ENCODE assay signal across 25 mouse cellular contexts in the genomic region with DNA sequence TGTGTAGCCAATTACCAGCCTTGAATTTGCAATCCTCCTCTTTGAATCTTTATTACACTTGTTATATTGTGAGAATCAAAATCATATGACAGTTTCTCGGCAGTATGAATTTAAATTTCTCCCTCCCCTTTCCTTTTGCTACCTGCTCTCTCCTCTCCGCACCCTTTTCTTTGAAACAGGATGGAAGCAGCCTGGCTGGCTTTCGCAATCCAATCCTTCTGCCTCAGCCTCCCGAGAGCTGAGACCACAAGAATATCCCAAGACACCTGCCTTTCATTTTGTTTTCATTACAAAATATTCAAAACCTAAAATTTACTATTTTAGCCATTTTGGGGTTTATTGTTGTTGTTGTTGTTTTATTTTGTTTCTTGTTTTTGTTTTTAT. TPM values are rescaled to one million over a fixed set of nuclear protein-coding genes. Genes with fewer than 3 reads are reported as not detected.
A peak's percentile ranks its signal among the peaks of the same experiment; 100 is the strongest.
DNase-seq lines count a peak whose midpoint lies in the region; ATAC-seq and TF ChIP-seq lines count a peak whose summit lies in the region.
"Had no signal": no experiment of that assay in that cellular context is flagged by ENCODE, and none has a peak within 500 bp of the region (broad histone marks: within the 10 kb centered on the region; RNA-seq: fewer than 3 reads in every experiment).

No protein-coding gene starts in this region.

- TF ChIP-seq POLR2A in ES-Bruce4 (IDR thresholded peaks at IDR 0.05; ENCODE audit: insufficient read depth, low read length): no peak
- no peak for TF ChIP-seq POLR2A in myocyte (IDR thresholded peaks at IDR 0.05; ENCODE audit: insufficient read length, low read depth)

- H3K79me2 ChIP-seq in myocyte (ENCODE audit: control insufficient read depth, insufficient read depth): no peaks in the 10 kb centered on the region

- H3ac ChIP-seq in myocyte (ENCODE audit: control insufficient read depth, insufficient read length): no peak overlapping the region

- DNase-seq in gastrocnemius, adult 2 months: no peak
- DNase-seq in gastrocnemius, postnatal 4 days (ENCODE audit: low spot score in 2 of 2): no peak
- DNase-seq in 416B (ENCODE audit: low read depth): peak; percentile 29
- DNase-seq in liver: no peak
- DNase-seq: B cell, adult 2 months; cerebellum, adult 11-12 months; cerebellum, adult 8-10 months; cerebellum, postnatal 10 days; cerebellum, postnatal 36 days; gastrocnemius, postnatal 10 days; gastrocnemius, postnatal 36 days had no signal

- H3K27ac ChIP-seq in gastrocnemius, adult 2 months: peak overlapping the region; percentile 83
- peak overlapping the region; percentile 94 for H3K27ac ChIP-seq in ES-Bruce4 (ENCODE audit: insufficient read depth, low read length)
- H3K27ac ChIP-seq: embryonic facial prominence, embryonic 13.5 days; forebrain, embryonic 12.5 days; forebrain, embryonic 15.5 days; hindbrain, embryonic 10.5 days; hindbrain, embryonic 14.5 days; hindbrain, postnatal 0 days had no signal

- H3K9me3 ChIP-seq in ES-Bruce4 (replicated peaks; ENCODE audit: control insufficient read depth, insufficient read depth, low read length, poor library complexity, severe bottlenecking): peaks cover 3% of the 10 kb centered on the region
- H3K9me3 ChIP-seq: embryonic facial prominence, embryonic 10.5 days; embryonic facial prominence, embryonic 13.5 days; forebrain, embryonic 12.5 days; forebrain, embryonic 15.5 days; heart, embryonic 10.5 days; hindbrain, embryonic 10.5 days had no signal

- no peaks in the 10 kb centered on the region for H3K27me3 ChIP-seq in ES-Bruce4 (ENCODE audit: control insufficient read depth, insufficient read depth, low read length, poor library complexity, severe bottlenecking)
- H3K27me3 ChIP-seq in myocyte (ENCODE audit: control insufficient read depth, insufficient read depth, insufficient read length): no peaks in the 10 kb centered on the region
- H3K27me3 ChIP-seq: embryonic facial prominence, embryonic 13.5 days; forebrain, embryonic 15.5 days had no signal

- H3K36me3 ChIP-seq in ES-Bruce4 (ENCODE audit: control insufficient read depth, insufficient read depth, low read length, poor library complexity, severe bottlenecking) (no peaks in the 10 kb centered on the region), myocyte (ENCODE audit: control insufficient read depth, insufficient read depth) (no peaks in the 10 kb centered on the region)
- H3K36me3 ChIP-seq: embryonic facial prominence, embryonic 10.5 days; embryonic facial prominence, embryonic 13.5 days; forebrain, embryonic 12.5 days; forebrain, embryonic 15.5 days; heart, embryonic 10.5 days; hindbrain, embryonic 10.5 days had no signal

- intact Hi-C loops in gastrocnemius, adult 2 months (cut with DNase I): no loop called here

- H3K4me3 ChIP-seq in gastrocnemius, adult 2 months: no peak overlapping the region
- H3K4me3 ChIP-seq in ES-Bruce4 (ENCODE audit: low read depth, low read length) (no peak overlapping the region), myocyte (no peak overlapping the region)
- H3K4me3 ChIP-seq: embryonic facial prominence, embryonic 13.5 days; erythroblast, embryonic 14.5 days; forebrain, embryonic 12.5 days; forebrain, embryonic 15.5 days; heart, embryonic 10.5 days; hindbrain, embryonic 10.5 days had no signal

- no peaks in the 10 kb centered on the region for H3K4me1 ChIP-seq in ES-Bruce4 (ENCODE audit: control insufficient read depth, insufficient read depth, low read length)
- H3K4me1 ChIP-seq: forebrain, embryonic 12.5 days; forebrain, embryonic 15.5 days had no signal

- peak overlapping the region; percentile 1; the same call in 1 of the 2 replicates for H3K9ac ChIP-seq in ES-Bruce4 (ENCODE audit: low read depth, poor library complexity, severe bottlenecking)
- H3K9ac ChIP-seq: forebrain, embryonic 12.5 days; forebrain, embryonic 15.5 days; hindbrain, embryonic 14.5 days had no signal

- ATAC-seq in megakaryocyte progenitor cell, adult 5-6 weeks (replicated peaks; ENCODE audit: poor library complexity): no peak
- ATAC-seq: CD4-positive, CD25-positive, alpha-beta regulatory T cell, adult 4 months; forebrain, embryonic 15.5 days; hindbrain, postnatal 0 days; inflammation-experienced regulatory T-cells, adult 6 months had no signal

- no peak overlapping the region for H3K4me2 ChIP-seq in myocyte (ENCODE audit: low read depth)
- H3K4me2 ChIP-seq: forebrain, embryonic 12.5 days; forebrain, embryonic 15.5 days; hindbrain, embryonic 14.5 days had no signal

- no peak for TF ChIP-seq EP300 in ES-Bruce4 (IDR thresholded peaks at IDR 0.05; ENCODE audit: insufficient read depth, low read depth, low read length)

- TF ChIP-seq CTCF in gastrocnemius, adult 2 months (IDR thresholded peaks at IDR 0.05): no peak
- no peak for TF ChIP-seq CTCF in ES-Bruce4 (IDR thresholded peaks at IDR 0.05; ENCODE audit: low read depth, low read length)

TF ChIP-seq in myocyte, 11 proteins besides CTCF, POLR2A, EP300 and RAD21:
- TF ChIP-seq CEBPB (IDR thresholded peaks at IDR 0.05; ENCODE audit: insufficient read depth, poor library complexity, severe bottlenecking) (0 out of 2 replicates have a peak, but pooled peaks have one; percentile 11), USF1 (IDR thresholded peaks at IDR 0.05; ENCODE audit: low read depth) (no peak)
TF ChIP-seq in myocyte: peak in this region for 1.

RNA-seq across cellular contexts. Expression of a gene that starts 34.0 kb away (rescaled TPM):
- 10 to 100 TPM; 62.5 to 93.2 TPM for total RNA-seq in gastrocnemius, adult 2 months (2021)
- 10 to 100 TPM; 85.1 to 86.5 TPM for total RNA-seq in gastrocnemius, postnatal 4 days (2021)
- polyA plus RNA-seq in ES-Bruce4 (2011; ENCODE audit: insufficient read depth, insufficient read length, low read depth, missing spikeins) (48.2 and 51.4 TPM in 2 replicates), myocyte (2012; fragmentation: generic; extraction: Trizol) (25.4 TPM)
- total RNA-seq in megakaryocyte progenitor cell, adult 5-6 weeks (2015): 8.9 and 9.5 TPM in 2 replicates
- 22.4 and 24.0 TPM in 2 replicates for total RNA-seq in megakaryocyte progenitor cell, adult 5-6 weeks (2017)

RNA-seq across cellular contexts. Expression of a gene that starts 56.9 kb away (rescaled TPM):
- 10 to 100 TPM in 1 of 2 experiments, 1 to 10 TPM in 1; 6.1 to 11.2 TPM for total RNA-seq in gastrocnemius, adult 2 months (2021)
- 10 to 100 TPM; 37.2 to 44.1 TPM for total RNA-seq in gastrocnemius, postnatal 4 days (2021)
- polyA plus RNA-seq in ES-Bruce4 (2011; ENCODE audit: insufficient read depth, insufficient read length, low read depth, missing spikeins) (186 and 188 TPM in 2 replicates), myocyte (2012; fragmentation: generic; extraction: Trizol) (172 TPM)
- 25.0 and 25.4 TPM in 2 replicates for total RNA-seq in megakaryocyte progenitor cell, adult 5-6 weeks (2015)
- total RNA-seq in megakaryocyte progenitor cell, adult 5-6 weeks (2017): 13.8 and 15.0 TPM in 2 replicates
